ENCODE assay signal across 22 mouse cellular contexts in the genomic region with DNA sequence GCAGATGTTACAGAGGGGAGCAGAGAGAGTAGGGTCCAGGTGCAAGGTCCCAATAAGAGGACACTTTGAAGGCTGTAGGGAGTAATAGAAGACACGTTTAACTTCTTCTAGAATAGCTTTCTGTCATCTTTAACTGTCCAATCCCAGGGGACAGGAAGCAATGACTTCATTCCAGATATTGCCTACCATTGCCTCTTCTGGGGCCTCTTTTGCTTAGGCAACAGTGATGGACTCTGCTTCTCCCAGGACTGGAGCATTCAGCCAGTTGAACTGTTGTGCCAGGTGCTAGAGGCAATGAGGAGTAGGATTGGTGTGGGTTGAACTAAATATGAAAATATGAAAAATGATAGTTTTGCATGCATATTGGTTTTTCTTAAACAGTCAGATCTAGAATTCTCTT.
"Had no signal": no experiment of that assay in that cellular context is flagged by ENCODE, and none has a peak within 500 bp of the region (broad histone marks: within the 10 kb centered on the region; RNA-seq: fewer than 3 reads in every experiment).

No protein-coding gene starts in this region.

- H3K4me2 ChIP-seq: heart, embryonic 12.5 days; hindbrain, embryonic 13.5 days; hindbrain, embryonic 15.5 days; limb, embryonic 13.5 days; limb, embryonic 15.5 days; liver, embryonic 12.5 days had no signal

- ATAC-seq: hindbrain, postnatal 0 days; liver, embryonic 12.5 days had no signal

- H3K9me3 ChIP-seq: heart, embryonic 12.5 days; hindbrain, embryonic 10.5 days; hindbrain, embryonic 13.5 days; hindbrain, embryonic 15.5 days; limb, embryonic 13.5 days; limb, embryonic 15.5 days; liver, embryonic 12.5 days had no signal

- H3K36me3 ChIP-seq: hindbrain, embryonic 13.5 days; hindbrain, embryonic 15.5 days; limb, embryonic 15.5 days; liver, embryonic 12.5 days had no signal

- H3K9ac ChIP-seq: heart, embryonic 12.5 days; hindbrain, embryonic 13.5 days; hindbrain, embryonic 15.5 days; limb, embryonic 13.5 days; limb, embryonic 15.5 days; liver, embryonic 12.5 days; liver, embryonic 14.5 days had no signal

- H3K4me3 ChIP-seq: heart, adult 2 months; heart, embryonic 12.5 days; hindbrain, embryonic 10.5 days; hindbrain, embryonic 13.5 days; hindbrain, embryonic 15.5 days; layer of hippocampus, adult 2 months; left cerebral cortex, adult 2 months; limb, embryonic 13.5 days; limb, embryonic 15.5 days; liver, embryonic 12.5 days had no signal

- H3K4me1 ChIP-seq: hindbrain, embryonic 10.5 days; hindbrain, embryonic 13.5 days; hindbrain, embryonic 15.5 days; limb, embryonic 13.5 days; limb, embryonic 15.5 days had no signal

- H3K27ac ChIP-seq: hindbrain, embryonic 10.5 days; hindbrain, embryonic 13.5 days; hindbrain, embryonic 15.5 days; hindbrain, postnatal 0 days; left cerebral cortex, adult 2 months; limb, embryonic 13.5 days; limb, embryonic 15.5 days; liver, embryonic 12.5 days; liver, embryonic 14.5 days had no signal

- DNase-seq: gastrocnemius, postnatal 10 days; gastrocnemius, postnatal 25 days; heart, adult 2 months; heart, postnatal 10 days; heart, postnatal 4 days; kidney, adult 18-20 months; kidney, adult 8-10 months; kidney, postnatal 10 days; kidney, postnatal 25 days; kidney, postnatal 4 days; left cerebral cortex, postnatal 4 days had no signal

- H3K27me3 ChIP-seq: heart, embryonic 12.5 days; hindbrain, embryonic 13.5 days; hindbrain, embryonic 15.5 days; limb, embryonic 13.5 days; limb, embryonic 15.5 days; liver, embryonic 12.5 days had no signal
